Mouse (Mus musculus) CH12.LX (cell line): Measurements from ENCODE around the gene Car3. TPM values are rescaled to one million over a fixed set of nuclear protein-coding genes. Genes with fewer than 3 reads are reported as not detected.

Experiments
- DNase-seq: peaks from one replicate; pipeline ENCODE4 v3.0.0-alpha.2; 2013; ENCODE audit errors: extremely low read depth
- H3K27ac ChIP-seq: 2 replicates; pipeline ENCODE4 v1.5.1; 2012; ENCODE audit warnings: low read depth, mild to moderate bottlenecking, control low read depth, moderate library complexity; ENCODE audit not compliant: insufficient read depth
- H3K27me3 ChIP-seq: replicated peaks from 2 replicates; pipeline ENCODE3; 2012; ENCODE audit warnings: inconsistent platforms
- H3K36me3 ChIP-seq, 2 experiments: replicated peaks in 1 of 2; 2 replicates each; pipeline versions ENCODE3 to v1.6.1; 2012; ENCODE audit warnings: inconsistent platforms in 1 of 2, low read length in 1 of 2, mild to moderate bottlenecking in 1 of 2, mixed read lengths in 1 of 2, moderate library complexity in 1 of 2; ENCODE audit not compliant: control insufficient read depth in 1 of 2, insufficient read depth in 1 of 2
- H3K4me1 ChIP-seq, 2 experiments: 2 replicates each; pipeline ENCODE4 v1.6.1; 2012; ENCODE audit warnings: inconsistent platforms in 1 of 2, moderate library complexity in 1 of 2; ENCODE audit not compliant: insufficient read depth in 2 of 2, control insufficient read depth in 1 of 2
- H3K4me2 ChIP-seq: 2 replicates; pipeline ENCODE4 v1.6.1; 2012; ENCODE audit warnings: low read depth, mild to moderate bottlenecking, control low read depth; ENCODE audit not compliant: poor library complexity, insufficient read depth, severe bottlenecking
- H3K4me3 ChIP-seq, 3 experiments: fragments of 150-350 bp in 1 of 3; sonication (generic) in 1 of 3; replicated peaks in 1 of 3; 2 replicates each; pipeline versions ENCODE3 to v1.5.1; 2011 to 2012; ENCODE audit warnings: low read depth in 2 of 3, low read length in 2 of 3, mild to moderate bottlenecking in 2 of 3, moderate library complexity in 2 of 3, control low read depth in 1 of 3, improper control_type of control experiment in 1 of 3, inconsistent platforms in 1 of 3, mixed read lengths in 1 of 3; ENCODE audit not compliant: poor library complexity in 1 of 3
- H3K79me2 ChIP-seq: replicated peaks from 2 replicates; pipeline ENCODE4 v1.6.1; 2012; ENCODE audit warnings: mild to moderate bottlenecking, moderate library complexity; ENCODE audit not compliant: control insufficient read depth, poor library complexity, insufficient read depth, severe bottlenecking; ENCODE audit errors: extremely low read depth
- H3K9ac ChIP-seq: 2 replicates; pipeline ENCODE4 v1.6.1; 2012; ENCODE audit warnings: low read depth, mild to moderate bottlenecking, control low read depth, moderate library complexity; ENCODE audit not compliant: insufficient read depth
- H3K9me3 ChIP-seq: replicated peaks from 2 replicates; pipeline ENCODE3; 2012; ENCODE audit warnings: low read length, inconsistent platforms, mixed read lengths
- BHLHE40 ChIP-seq: IDR thresholded peaks from 2 replicates; pipeline ENCODE4 v1.6.1; 2011; ENCODE audit warnings: mild to moderate bottlenecking, low read depth, low read length, improper control_type of control experiment
- CTCF ChIP-seq, 2 experiments: IDR thresholded peaks in 1 of 2; conservative IDR thresholded peaks in 1 of 2; 2 replicates each; pipeline ENCODE4 v1.5.1; 2011 to 2012; ENCODE audit warnings: low read depth in 2 of 2, low read length in 2 of 2, improper control_type of control experiment in 1 of 2, inconsistent platforms in 1 of 2, mild to moderate bottlenecking in 1 of 2, moderate library complexity in 1 of 2
- EP300 ChIP-seq: IDR thresholded peaks from 2 replicates; pipeline ENCODE4 v1.6.1; 2011; ENCODE audit warnings: low read length, improper control_type of control experiment
- ETS1 ChIP-seq: conservative IDR thresholded peaks from 2 replicates; pipeline ENCODE4 v1.6.1; 2012; ENCODE audit warnings: low read depth, mild to moderate bottlenecking, inconsistent platforms, low read length, improper control_type of control experiment, moderate library complexity
- IRF4 ChIP-seq: IDR thresholded peaks from 2 replicates; pipeline ENCODE4 v1.6.1; 2014; ENCODE audit warnings: low read depth, mild to moderate bottlenecking, inconsistent platforms, low read length, improper control_type of control experiment
- JUN ChIP-seq: IDR thresholded peaks from 2 replicates; pipeline ENCODE4 v1.6.1; 2011; ENCODE audit warnings: low read depth, mild to moderate bottlenecking, low read length, improper control_type of control experiment, moderate library complexity; ENCODE audit not compliant: insufficient read depth
- MAX ChIP-seq: IDR thresholded peaks from 2 replicates; pipeline ENCODE4 v1.6.1; 2011; ENCODE audit warnings: low read length, improper control_type of control experiment
- MAZ ChIP-seq: IDR thresholded peaks from 2 replicates; pipeline ENCODE4 v1.6.1; 2012; ENCODE audit warnings: low read depth, mild to moderate bottlenecking, inconsistent platforms, low read length, improper control_type of control experiment, moderate library complexity
- MEF2A ChIP-seq: IDR thresholded peaks from 2 replicates; pipeline ENCODE4 v1.6.1; 2014; ENCODE audit warnings: low read depth, mild to moderate bottlenecking, inconsistent platforms, low read length, improper control_type of control experiment, borderline replicate concordance
- MXI1 ChIP-seq: IDR thresholded peaks from 2 replicates; pipeline ENCODE4 v1.6.1; 2011; ENCODE audit warnings: mild to moderate bottlenecking, low read depth, low read length, improper control_type of control experiment
- NELFE ChIP-seq: IDR thresholded peaks from 2 replicates; pipeline ENCODE4 v1.6.1; 2011; ENCODE audit warnings: low read depth, low read length, improper control_type of control experiment
- PAX5 ChIP-seq: IDR thresholded peaks from 2 replicates; pipeline ENCODE4 v1.6.1; 2012; ENCODE audit warnings: low read length, inconsistent platforms, mixed read lengths
- POLR2A ChIP-seq: IDR thresholded peaks from 2 replicates; pipeline ENCODE4 v1.6.1; 2011; ENCODE audit warnings: low read depth, mild to moderate bottlenecking, improper control_type of control experiment, low read length
- POLR2AphosphoS2 ChIP-seq: IDR thresholded peaks from 2 replicates; pipeline ENCODE4 v1.6.1; 2011; ENCODE audit warnings: low read depth, low read length, improper control_type of control experiment
- RCOR1 ChIP-seq: conservative IDR thresholded peaks from 2 replicates; pipeline ENCODE4 v1.6.1; 2012; ENCODE audit warnings: low read depth, mild to moderate bottlenecking, inconsistent platforms, low read length, improper control_type of control experiment
- SIN3A ChIP-seq: IDR thresholded peaks from 2 replicates; pipeline ENCODE4 v1.6.1; 2012; ENCODE audit warnings: low read length, improper control_type of control experiment, inconsistent platforms
- SMC3 ChIP-seq: IDR thresholded peaks from 2 replicates; pipeline ENCODE4 v1.6.1; 2011; ENCODE audit warnings: low read depth, low read length, improper control_type of control experiment
- TBP ChIP-seq: conservative IDR thresholded peaks from 2 replicates; pipeline ENCODE4 v1.6.1; 2011; ENCODE audit warnings: low read depth, low read length, improper control_type of control experiment
- TCF12 ChIP-seq: IDR thresholded peaks from 2 replicates; pipeline ENCODE4 v1.6.1; 2014; ENCODE audit warnings: low read depth, mild to moderate bottlenecking, inconsistent platforms, low read length, improper control_type of control experiment
- ZMIZ1 ChIP-seq: IDR thresholded peaks from 2 replicates; pipeline ENCODE4 v1.6.1; 2012; ENCODE audit warnings: low read depth, mild to moderate bottlenecking, inconsistent platforms, low read length, improper control_type of control experiment
- ZNF384 ChIP-seq: IDR thresholded peaks from 2 replicates; pipeline ENCODE4 v1.6.1; 2012; ENCODE audit warnings: low read depth, low read length, improper control_type of control experiment, inconsistent platforms
- dilution Hi-C: fragments of 300-500 bp; cut with MboI; formaldehyde crosslinking; loops from 2 replicates; pipeline ENCODE4 v1.14.3; 2020; ENCODE audit warnings: low sequenced_read_pairs; ENCODE audit not compliant: extremely low pct_unique_long_range_greater_than_20kb, extremely low pct_ligation_motif_present
- in situ Hi-C: fragments of 300-500 bp; cut with MboI; formaldehyde crosslinking; loops from 3 replicates; pipeline ENCODE4 v1.14.3; 2019; ENCODE audit warnings: low sequenced_read_pairs, low pct_ligation_motif_present, low pct_unique_long_range_greater_than_20kb, mixed read lengths
- polyA plus RNA-seq: library from polyadenylated mRNA; unstranded; fragments of >175 nt; gene quantifications from 2 replicates; pipeline ENCODE4 v1.2.1, GENCODE M21; 2012; ENCODE audit warnings: low read depth; ENCODE audit not compliant: insufficient read length
- total RNA-seq, 2 experiments: library from RNA; depleted of rRNA; stranded (reverse); fragments of 300-350 nt in 1 of 2; fragments of >200 nt in 1 of 2; gene quantifications; 2 replicates each; pipeline ENCODE4 v1.2.3; 2012 to 2014

Gene Car3
- total and polyA plus RNA-seq, 3 experiments = 0.27 to 0.97 TPM; not detected in 1

DNA sequence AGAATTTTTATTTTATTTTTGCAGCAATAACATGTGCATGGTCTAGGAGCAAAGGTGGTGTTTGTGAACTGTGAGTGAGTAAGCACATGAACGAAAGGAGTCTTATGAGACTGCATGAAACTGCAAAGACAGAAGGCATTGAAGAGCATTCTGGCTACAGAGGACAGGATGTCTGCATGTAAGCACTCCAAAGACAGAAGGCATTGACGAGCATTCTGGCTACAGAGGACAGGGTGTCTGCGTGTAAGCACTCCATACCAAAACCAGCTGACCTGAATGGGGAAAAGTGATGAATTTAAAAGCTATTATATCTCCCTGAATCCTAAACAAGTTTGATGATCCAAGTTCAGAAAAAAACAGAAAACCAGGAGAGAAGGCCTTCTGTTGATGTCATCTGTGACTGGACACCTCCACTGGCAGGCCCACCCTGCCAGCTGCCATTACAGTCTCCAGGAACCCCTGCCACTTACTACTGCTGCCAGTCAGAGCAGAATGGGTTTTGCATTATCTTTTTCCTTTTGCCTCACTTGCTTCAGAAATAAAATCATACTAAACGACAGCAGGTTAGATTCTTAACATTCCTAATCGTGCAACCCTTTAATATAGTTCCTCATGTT is 32.0 kb upstream of the Car3 start:
- Histone ChIP-seq H3K27me3 (no peaks in the 10 kb centered on the region), H3K9ac (no peak overlapping the region), H3K4me3 (no peak overlapping the region), H3K36me3 (no peaks in the 10 kb centered on the region), H3K79me2 (no peaks in the 10 kb centered on the region), H3K9me3 (no peaks in the 10 kb centered on the region), H3K4me1 (no peaks in the 10 kb centered on the region), H3K27ac (no peak overlapping the region), H3K4me2 (no peak overlapping the region)
- dilution Hi-C loops (no loop called here), in situ Hi-C loops (no loop called here)
- no peak for DNase-seq
- TF ChIP-seq PAX5 = no peak
- no peak for TF ChIP-seq BHLHE40
- TF ChIP-seq ZMIZ1 = no peak
- TF ChIP-seq EP300 = no peak
- TF ChIP-seq SIN3A = no peak
- no peak for TF ChIP-seq JUN
- no peak for TF ChIP-seq ETS1
- no peak for TF ChIP-seq CTCF (conservative IDR thresholded peaks at IDR 0.05 in 1 of 2, IDR thresholded peaks at IDR 0.05 in 1 of 2; ENCODE audit: low read depth in 2 of 2, low read length in 2 of 2)

- Histone ChIP-seq H3K4me2 (no peak overlapping the region), H3K79me2 (no peaks in the 10 kb centered on the region), H3K27ac (no peak overlapping the region), H3K36me3 (no peaks in the 10 kb centered on the region), H3K9me3 (no peaks in the 10 kb centered on the region), H3K4me3 (no peak overlapping the region), H3K4me1 (peaks cover 0 to 8% of the 10 kb centered on the region in 2 experiments; a peak in 2 of 4 replicates), H3K27me3 (no peaks in the 10 kb centered on the region), H3K9ac (no peak overlapping the region)
- in situ Hi-C loops = no loop called here
- TF ChIP-seq ETS1 (no peak), MAZ (no peak), MXI1 (no peak), TCF12 (no peak), JUN (no peak), PAX5 (no peak), SMC3 (no peak), POLR2A (no peak), POLR2AphosphoS2 (no peak), ZMIZ1 (no peak)
- DNase-seq = no peak
- dilution Hi-C loops = no loop called here
Observed at GRCm38 (mm10) chr3:14832766-14833165, 30.5 kb upstream of the Car3 start.

GRCm38 (mm10) chr3:14838936-14839335 is 24.4 kb upstream of the Car3 start:
- TF ChIP-seq SMC3 = no peak
- TF ChIP-seq MEF2A = no peak
- no peak for TF ChIP-seq MXI1
- TF ChIP-seq IRF4 = no peak
- no peak for TF ChIP-seq TCF12
- no peak for TF ChIP-seq MAX
- no peak for TF ChIP-seq NELFE
- TF ChIP-seq PAX5 = no peak
- no peak for TF ChIP-seq RCOR1
- no peak for TF ChIP-seq EP300
- TF ChIP-seq ZNF384 = no peak
- no peak for TF ChIP-seq POLR2A
- no peak for TF ChIP-seq TBP
- DNase-seq = no peak
- H3K4me1 ChIP-seq = peaks cover 4 to 26% of the 10 kb centered on the region in 2 experiments; a peak in 2 of 4 replicates
- H3K27me3 ChIP-seq = no peaks in the 10 kb centered on the region
- H3K9ac ChIP-seq = no peak overlapping the region
- no peaks in the 10 kb centered on the region for H3K79me2 ChIP-seq
- dilution Hi-C loops (no loop called here), in situ Hi-C loops (no loop called here)
- no peak overlapping the region for H3K27ac ChIP-seq
- no peak overlapping the region for H3K4me2 ChIP-seq
- no peaks in the 10 kb centered on the region for H3K36me3 ChIP-seq
- no peak overlapping the region for H3K4me3 ChIP-seq
- no peaks in the 10 kb centered on the region for H3K9me3 ChIP-seq
